24 mouse cellular contexts compared by ENCODE assay signal in genomic region chr2:119177384-119177939, GRCm38 (mm10). TPM values are rescaled to one million over a fixed set of nuclear protein-coding genes. Genes with fewer than 3 reads are reported as not detected.
A peak's percentile ranks its signal among the peaks of the same experiment; 100 is the strongest.
DNase-seq lines count a peak whose midpoint lies in the region; ATAC-seq and TF ChIP-seq lines count a peak whose summit lies in the region.
"Had no signal": no experiment of that assay in that cellular context is flagged by ENCODE, and none has a peak within 500 bp of the region (broad histone marks: within the 10 kb centered on the region; RNA-seq: fewer than 3 reads in every experiment).

No protein-coding gene starts in this region.

- H3K36me3 ChIP-seq in intestine, postnatal 0 days (ENCODE audit: control insufficient read depth, insufficient read depth): peaks cover 21% of the 10 kb centered on the region
- peaks cover 3% of the 10 kb centered on the region; the same call in 1 of the 2 replicates for H3K36me3 ChIP-seq in intestine, embryonic 15.5 days
- no peaks in the 10 kb centered on the region for H3K36me3 ChIP-seq in myocyte (ENCODE audit: control insufficient read depth, insufficient read depth)

- peak; percentile 69 for DNase-seq in A20 (ENCODE audit: low read depth, low spot score)
- DNase-seq in spleen, postnatal 4 days (ENCODE audit: low spot score in 2 of 2): no peak
- DNase-seq: adrenal gland, adult 8-10 months; adrenal gland, postnatal 14 days; adrenal gland, postnatal 36 days; cerebellum, adult 11-12 months; cerebellum, adult 2 months; cerebellum, adult 9-10 months; cerebellum, postnatal 14 days; cerebellum, postnatal 36 days; embryo, embryonic 11 days had no signal

- 60% methylated on average over 5 of the region's 5 CpGs for WGBS in intestine, postnatal 0 days
- WGBS in intestine, embryonic 15.5 days: 86% methylated on average over 5 of the region's 5 CpGs

- no peak overlapping the region for H3K4me3 ChIP-seq in intestine, postnatal 0 days (ENCODE audit: low read depth, low read length)
- no peak overlapping the region for H3K4me3 ChIP-seq in intestine, embryonic 15.5 days (replicated peaks)
- no peak overlapping the region for H3K4me3 ChIP-seq in myocyte
- H3K4me3 ChIP-seq: embryonic facial prominence, embryonic 13.5 days; embryonic facial prominence, embryonic 15.5 days; erythroblast, embryonic 14.5 days; forebrain, embryonic 10.5 days; forebrain, embryonic 12.5 days had no signal

- no peaks in the 10 kb centered on the region for H3K27me3 ChIP-seq in intestine, postnatal 0 days (replicated peaks; ENCODE audit: control insufficient read depth, insufficient read depth, low read length)
- H3K27me3 ChIP-seq in intestine, embryonic 15.5 days (replicated peaks): no peaks in the 10 kb centered on the region
- H3K27me3 ChIP-seq in myocyte (ENCODE audit: control insufficient read depth, insufficient read depth, insufficient read length): no peaks in the 10 kb centered on the region
- H3K27me3 ChIP-seq: embryonic facial prominence, embryonic 13.5 days; embryonic facial prominence, embryonic 15.5 days; forebrain, embryonic 12.5 days; Patski had no signal

- no peak for TF ChIP-seq CTCF in intestine, postnatal 0 days (IDR thresholded peaks at IDR 0.05; ENCODE audit: low read depth)

- ATAC-seq in intestine, postnatal 0 days: no peak
- no peak for ATAC-seq in intestine, embryonic 15.5 days
- ATAC-seq: activated CD4-positive, CD25-positive, alpha-beta regulatory T cell, adult 4 months; forebrain, embryonic 14.5 days; forebrain, embryonic 16.5 days; Patski had no signal

- no peaks in the 10 kb centered on the region for H3K4me1 ChIP-seq in intestine, postnatal 0 days (replicated peaks; ENCODE audit: control insufficient read depth, insufficient read depth, low read length)
- H3K4me1 ChIP-seq in intestine, embryonic 15.5 days (replicated peaks): peaks cover 19% of the 10 kb centered on the region

- no peaks in the 10 kb centered on the region for H3K9me3 ChIP-seq in intestine, postnatal 0 days (ENCODE audit: control insufficient read depth)
- no peaks in the 10 kb centered on the region for H3K9me3 ChIP-seq in intestine, embryonic 15.5 days
- H3K9me3 ChIP-seq: embryonic facial prominence, embryonic 13.5 days; embryonic facial prominence, embryonic 15.5 days; forebrain, embryonic 10.5 days; forebrain, embryonic 12.5 days; G1E had no signal

- peaks cover 8% of the 10 kb centered on the region for H3K79me2 ChIP-seq in myocyte (ENCODE audit: control insufficient read depth, insufficient read depth)

- no peak overlapping the region for H3ac ChIP-seq in myocyte (ENCODE audit: control insufficient read depth, insufficient read length)

- no peak for TF ChIP-seq POLR2A in myocyte (IDR thresholded peaks at IDR 0.05; ENCODE audit: insufficient read length, low read depth)

- no peak overlapping the region for H3K4me2 ChIP-seq in intestine, postnatal 0 days (replicated peaks; ENCODE audit: low read depth)
- H3K4me2 ChIP-seq in intestine, embryonic 15.5 days (replicated peaks): no peak overlapping the region
- peak overlapping the region; percentile 80 for H3K4me2 ChIP-seq in myocyte (ENCODE audit: low read depth)
- H3K4me2 ChIP-seq: embryonic facial prominence, embryonic 13.5 days; embryonic facial prominence, embryonic 15.5 days; forebrain, embryonic 12.5 days had no signal

- peak overlapping the region; percentile 54; the same call in 1 of the 2 replicates for H3K27ac ChIP-seq in intestine, postnatal 0 days (ENCODE audit: low read depth, low read length)
- H3K27ac ChIP-seq in intestine, embryonic 15.5 days: no peak overlapping the region
- H3K27ac ChIP-seq: embryonic facial prominence, embryonic 13.5 days; embryonic facial prominence, embryonic 15.5 days; forebrain, embryonic 10.5 days; forebrain, embryonic 12.5 days had no signal

- no peak overlapping the region for H3K9ac ChIP-seq in intestine, postnatal 0 days (ENCODE audit: low read depth, low read length)
- no peak overlapping the region for H3K9ac ChIP-seq in intestine, embryonic 15.5 days
- H3K9ac ChIP-seq: embryonic facial prominence, embryonic 13.5 days; embryonic facial prominence, embryonic 15.5 days; forebrain, embryonic 12.5 days had no signal

TF ChIP-seq in myocyte, 11 proteins besides CTCF, POLR2A, EP300 and RAD21:
- TF ChIP-seq TCF12 (IDR thresholded peaks at IDR 0.05; ENCODE audit: insufficient read depth, poor library complexity, severe bottlenecking) (no peak), TCF3 (IDR thresholded peaks at IDR 0.05; ENCODE audit: insufficient read length, low read depth) (no peak), REST (IDR thresholded peaks at IDR 0.05; ENCODE audit: insufficient read depth, insufficient read length) (no peak), USF1 (IDR thresholded peaks at IDR 0.05; ENCODE audit: low read depth) (no peak)

RNA-seq across cellular contexts. Expression of gene Gm14137, which starts 3.2 kb away (rescaled TPM):
- polyA plus RNA-seq in intestine, postnatal 0 days (2015; fragmentation: Nextera tagmentation; extraction: Ambion mirVana): 0.08 and 0.18 TPM in 2 replicates
- polyA plus RNA-seq in intestine, embryonic 15.5 days (2015; fragmentation: Nextera tagmentation; extraction: Ambion mirVana): 0.30 and 0.38 TPM in 2 replicates
- 6.3 TPM for polyA plus RNA-seq in myocyte (2012; fragmentation: generic; extraction: Trizol)
- polyA plus RNA-seq: cerebellum, adult 2 months; erythroblast, embryonic 14.5 days had no signal

RNA-seq across cellular contexts. Expression of gene Gchfr, which starts 9.9 kb away (rescaled TPM):
- 124 and 136 TPM in 2 replicates for polyA plus RNA-seq in intestine, postnatal 0 days (2015; fragmentation: Nextera tagmentation; extraction: Ambion mirVana)
- polyA plus RNA-seq in intestine, embryonic 15.5 days (2015; fragmentation: Nextera tagmentation; extraction: Ambion mirVana): 21.1 and 27.3 TPM in 2 replicates
- 90.4 TPM for polyA plus RNA-seq in myocyte (2012; fragmentation: generic; extraction: Trizol)
- polyA plus RNA-seq: activated CD4-positive, CD25-positive, alpha-beta regulatory T cell, adult 4 months had no signal

RNA-seq across cellular contexts. Expression of gene Rmdn3, which starts 20.6 kb away (rescaled TPM):
- 177 and 185 TPM in 2 replicates for polyA plus RNA-seq in intestine, postnatal 0 days (2015; fragmentation: Nextera tagmentation; extraction: Ambion mirVana)
- polyA plus RNA-seq in intestine, embryonic 15.5 days (2015; fragmentation: Nextera tagmentation; extraction: Ambion mirVana): 48.5 and 49.5 TPM in 2 replicates
- polyA plus RNA-seq in myocyte (2012; fragmentation: generic; extraction: Trizol): 20.7 TPM

RNA-seq across cellular contexts. Expression of gene Zfyve19, which starts 31.0 kb away (rescaled TPM):
- polyA plus RNA-seq in intestine, postnatal 0 days (2015; fragmentation: Nextera tagmentation; extraction: Ambion mirVana): 36.3 and 38.7 TPM in 2 replicates
- 59.3 and 64.9 TPM in 2 replicates for polyA plus RNA-seq in intestine, embryonic 15.5 days (2015; fragmentation: Nextera tagmentation; extraction: Ambion mirVana)
- polyA plus RNA-seq in myocyte (2012; fragmentation: generic; extraction: Trizol): 23.2 TPM

RNA-seq across cellular contexts. Expression of gene Dnajc17, which starts 31.1 kb away (rescaled TPM):
- 8.8 and 9.4 TPM in 2 replicates for polyA plus RNA-seq in intestine, postnatal 0 days (2015; fragmentation: Nextera tagmentation; extraction: Ambion mirVana)
- 15.9 and 18.5 TPM in 2 replicates for polyA plus RNA-seq in intestine, embryonic 15.5 days (2015; fragmentation: Nextera tagmentation; extraction: Ambion mirVana)
- 17.2 TPM for polyA plus RNA-seq in myocyte (2012; fragmentation: generic; extraction: Trizol)
